Mouse (Mus musculus) heart, embryonic 14.5 days (tissue): ENCODE measurements around the gene Ckmt1. TPM values are rescaled to one million over a fixed set of nuclear protein-coding genes. Genes with fewer than 3 reads are reported as not detected.

Experiments used
- ATAC-seq: fragments of 200-750 bp; cut with Nextera tagmentation; 2 replicates; pipeline ENCODE4 v1.8.0; 2017; ENCODE audit warnings: low read depth, moderate TSS enrichment; ENCODE audit not compliant: insufficient number of reproducible peaks, insufficient read depth, low FRiP score
- H3K27ac ChIP-seq, 2 experiments: fragments of 200-500 bp in 1 of 2; fragments of 300-500 bp in 1 of 2; sonication (generic) in 1 of 2; replicated peaks in 1 of 2; 2 replicates each; pipeline ENCODE4 v1.5.1; 2012 to 2014; ENCODE audit warnings: low read depth in 2 of 2, low read length in 2 of 2, control low read depth in 1 of 2, mild to moderate bottlenecking in 1 of 2, mixed read lengths in 1 of 2; ENCODE audit not compliant: control insufficient read depth in 1 of 2, insufficient read depth in 1 of 2
- H3K27me3 ChIP-seq: fragments of 300-500 bp; sonication (generic); 2 replicates; pipeline ENCODE4 v1.6.1; 2014; ENCODE audit warnings: mild to moderate bottlenecking, low read length, control low read depth; ENCODE audit not compliant: control insufficient read depth, insufficient read depth
- H3K36me3 ChIP-seq: fragments of 300-500 bp; sonication (generic); 2 replicates; pipeline ENCODE4 v1.6.1; 2014; ENCODE audit warnings: mild to moderate bottlenecking, control low read depth, low read length, mixed read lengths; ENCODE audit not compliant: control insufficient read depth, insufficient read depth
- H3K4me1 ChIP-seq, 2 experiments: fragments of 200-500 bp in 1 of 2; fragments of 300-500 bp in 1 of 2; sonication (generic) in 1 of 2; 2 replicates each; pipeline ENCODE4 v1.6.1; 2012 to 2014; ENCODE audit warnings: low read length in 2 of 2, control low read depth in 1 of 2, mixed read lengths in 1 of 2; ENCODE audit not compliant: control insufficient read depth in 2 of 2, insufficient read depth in 2 of 2
- H3K4me2 ChIP-seq: fragments of 300-500 bp; sonication (generic); 2 replicates; pipeline ENCODE4 v1.6.1; 2014; ENCODE audit warnings: mild to moderate bottlenecking, low read length
- H3K4me3 ChIP-seq, 2 experiments: fragments of 200-500 bp in 1 of 2; fragments of 300-500 bp in 1 of 2; sonication (generic) in 1 of 2; 2 replicates each; pipeline ENCODE4 v1.5.1; 2012 to 2014; ENCODE audit warnings: low read length in 2 of 2, mild to moderate bottlenecking in 2 of 2, control low read depth in 1 of 2, low read depth in 1 of 2, moderate library complexity in 1 of 2; ENCODE audit not compliant: control insufficient read depth in 1 of 2, insufficient read depth in 1 of 2
- H3K9ac ChIP-seq: fragments of 300-500 bp; sonication (generic); 2 replicates; pipeline ENCODE4 v1.6.1; 2014; ENCODE audit warnings: mild to moderate bottlenecking, low read length
- H3K9me3 ChIP-seq: fragments of 300-500 bp; sonication (generic); 2 replicates; pipeline ENCODE4 v1.6.1; 2016; ENCODE audit warnings: low read length, control low read depth; ENCODE audit not compliant: control insufficient read depth
- WGBS: fragments of 180-500 bp; shearing (Covaris S2); extraction: QIAGEN DNeasy Blood & Tissue Kit; methylation state at CpG from one replicate; pipeline ENCODE4 v1.1.7; 2014; 5-methylcytosine and 5-hydroxymethylcytosine counted together
- polyA plus RNA-seq: library from polyadenylated mRNA; unstranded; fragments of >200 nt; fragmentation: Nextera tagmentation; extraction: Ambion mirVana; gene quantifications from 2 replicates; pipeline ENCODE4 v1.2.1, GENCODE M21; 2014

Ckmt1 gene
- polyA plus RNA-seq, 1 experiment from 2014 or later = 0.72 TPM

DNA sequence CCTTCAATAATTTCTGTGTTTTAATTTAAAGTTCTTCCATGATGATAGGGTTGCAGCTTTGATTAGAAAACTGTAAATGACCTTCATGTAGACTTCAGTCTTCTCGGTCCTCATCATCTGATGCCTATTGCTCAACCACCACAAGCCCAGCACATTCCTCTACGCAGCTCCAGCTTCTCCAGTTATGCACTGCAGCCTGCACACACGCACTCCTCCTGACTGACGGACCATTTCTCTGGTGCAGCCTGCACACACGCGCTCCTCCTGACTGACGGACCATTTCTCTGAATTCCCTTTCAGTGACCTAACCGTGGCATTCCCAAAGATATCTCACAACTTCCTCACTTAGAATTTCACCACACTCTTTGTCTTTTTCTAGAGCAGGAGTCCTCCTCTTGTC lies 4.4 kb upstream of the Ckmt1 start:
- no peak overlapping the region for H3K4me3 ChIP-seq
- no peak overlapping the region for H3K9ac ChIP-seq
- peaks cover 3 to 9% of the 10 kb centered on the region in 2 experiments; a peak in 3 of 4 replicates for H3K4me1 ChIP-seq
- H3K4me2 ChIP-seq = peak overlapping the region; percentile 7; the same call in 1 of the 2 replicates
- no peaks in the 10 kb centered on the region for H3K9me3 ChIP-seq
- H3K27ac ChIP-seq = no peak overlapping the region
- peaks cover 21% of the 10 kb centered on the region for H3K27me3 ChIP-seq
- WGBS = 21% methylated on average over 8 of the region's 8 CpGs
- ATAC-seq = no peak
- peaks cover 22% of the 10 kb centered on the region for H3K36me3 ChIP-seq

DNA sequence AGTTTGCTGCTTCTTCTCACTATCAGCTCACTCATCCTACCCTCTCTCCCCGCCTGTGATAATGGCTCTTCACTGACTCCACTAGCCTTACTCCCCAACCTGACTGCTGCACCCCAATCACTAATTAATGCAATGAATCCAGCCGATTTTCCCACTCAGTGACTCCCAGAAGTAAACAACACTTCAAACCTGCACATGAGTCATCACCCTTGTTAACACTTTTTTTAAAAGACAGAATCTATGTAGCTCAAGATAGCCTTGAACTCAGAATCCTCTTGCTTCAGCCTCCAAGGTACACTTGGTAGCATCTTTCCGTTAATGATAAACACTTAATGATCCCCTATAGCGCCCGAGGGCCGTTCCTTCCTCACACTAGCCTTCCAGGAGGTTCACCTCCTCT lies 3.1 kb upstream of the Ckmt1 start:
- Histone ChIP-seq H3K4me1 (peaks cover 6 to 13% of the 10 kb centered on the region in 2 experiments; a peak in 3 of 4 replicates), H3K27ac (0 out of 4 replicates have a peak overlapping the region, but pooled peaks have one; percentile 9 to 43), H3K27me3 (peaks cover 33% of the 10 kb centered on the region), H3K9ac (peak overlapping the region; percentile 79), H3K36me3 (peaks cover 10% of the 10 kb centered on the region), H3K4me3 (peak overlapping the region; percentile 61 to 62), H3K9me3 (no peaks in the 10 kb centered on the region), H3K4me2 (peak overlapping the region; percentile 78)
- no peak for ATAC-seq
- 3% methylated on average over 6 of the region's 6 CpGs for WGBS

DNA sequence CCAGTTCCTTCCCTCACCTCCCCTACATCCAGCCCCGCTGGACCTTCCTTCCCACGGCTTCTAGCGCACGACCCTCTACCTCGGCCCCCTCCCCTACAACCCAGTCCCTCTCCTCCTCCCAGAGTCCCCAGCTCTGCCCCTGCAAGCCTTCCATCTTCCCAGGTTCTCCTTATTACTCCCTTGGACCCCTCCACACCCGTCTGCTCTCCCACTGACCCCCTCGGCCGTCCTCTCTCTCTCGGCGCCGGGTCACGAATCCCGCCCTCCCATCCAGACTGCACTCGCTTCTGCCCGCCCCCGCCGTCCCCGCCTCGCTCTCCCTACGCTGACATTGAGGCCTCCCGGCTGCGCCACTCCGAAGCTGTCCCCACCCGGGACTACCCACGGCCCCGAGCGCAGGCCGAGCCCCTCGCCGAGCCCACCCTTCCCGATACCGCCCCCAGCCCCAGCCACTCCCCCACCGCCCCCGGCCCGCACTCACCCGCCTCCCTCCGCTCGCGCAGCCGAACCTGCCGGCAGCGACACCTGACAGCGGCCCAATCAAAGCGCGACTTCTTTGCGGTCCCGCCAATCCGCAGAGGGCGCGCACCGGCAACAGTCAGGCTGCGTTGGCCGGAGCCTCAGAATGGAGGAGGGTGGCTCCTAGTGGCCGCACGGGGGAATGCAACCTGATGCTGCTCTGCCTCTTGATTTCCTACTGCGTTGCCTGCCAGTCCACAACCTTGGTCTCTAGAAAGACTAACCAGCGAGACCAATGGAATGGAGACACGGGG lies 2.5 kb upstream of the Ckmt1 start, which contains the start of gene Ppip5k1:
Gene Ppip5k1 (minus strand): TSS at position 577 of the 773 bp plus-strand sequence.
- Histone ChIP-seq H3K9ac (peak within 1 kb of the TSS; percentile 79), H3K36me3 (peaks cover 4% of the 10 kb centered on the region), H3K4me1 (peaks cover 6 to 13% of the 10 kb centered on the region in 2 experiments; a peak in 3 of 4 replicates), H3K4me2 (peak within 1 kb of the TSS; percentile 78), H3K27me3 (peaks cover 39% of the 10 kb centered on the region), H3K4me3 (peak within 1 kb of the TSS; percentile 61 to 62), H3K27ac (peak within 1 kb of the TSS; percentile 9 to 43; a peak in 2 of 4 replicates), H3K9me3 (no peaks in the 10 kb centered on the region)
- under 1% methylated on average over 58 of the region's 58 CpGs for WGBS
- ATAC-seq = peak; percentile 96

DNA sequence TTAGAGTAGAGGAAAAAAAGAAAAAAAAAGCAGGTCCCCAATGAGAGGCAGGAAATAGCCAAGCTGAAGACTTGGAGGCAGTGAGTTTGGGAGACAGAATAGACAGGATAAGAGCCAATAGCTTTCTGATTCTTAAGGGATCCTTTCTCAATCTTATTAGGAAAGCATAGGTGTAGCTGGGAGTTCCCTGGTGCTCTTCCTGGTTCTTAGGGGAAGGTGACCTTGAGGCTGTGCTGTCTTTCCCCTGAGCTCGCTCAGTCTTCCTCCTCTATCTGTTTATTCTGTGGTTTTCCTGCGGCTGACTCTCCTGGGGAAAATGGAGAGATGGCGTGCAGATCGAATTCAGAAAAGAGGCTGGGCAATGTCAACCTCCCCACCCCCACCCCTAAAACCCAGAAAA lies 447 bp downstream of the Ckmt1 start:
- Histone ChIP-seq H3K9ac (no peak overlapping the region), H3K36me3 (no peaks in the 10 kb centered on the region), H3K4me1 (peaks cover 6 to 13% of the 10 kb centered on the region in 2 experiments; a peak in 3 of 4 replicates), H3K27ac (no peak overlapping the region), H3K4me3 (no peak overlapping the region), H3K27me3 (peaks cover 40% of the 10 kb centered on the region), H3K4me2 (no peak overlapping the region), H3K9me3 (no peaks in the 10 kb centered on the region)
- ATAC-seq = no peak
- 1% methylated on average over 4 of the region's 4 CpGs for WGBS

DNA sequence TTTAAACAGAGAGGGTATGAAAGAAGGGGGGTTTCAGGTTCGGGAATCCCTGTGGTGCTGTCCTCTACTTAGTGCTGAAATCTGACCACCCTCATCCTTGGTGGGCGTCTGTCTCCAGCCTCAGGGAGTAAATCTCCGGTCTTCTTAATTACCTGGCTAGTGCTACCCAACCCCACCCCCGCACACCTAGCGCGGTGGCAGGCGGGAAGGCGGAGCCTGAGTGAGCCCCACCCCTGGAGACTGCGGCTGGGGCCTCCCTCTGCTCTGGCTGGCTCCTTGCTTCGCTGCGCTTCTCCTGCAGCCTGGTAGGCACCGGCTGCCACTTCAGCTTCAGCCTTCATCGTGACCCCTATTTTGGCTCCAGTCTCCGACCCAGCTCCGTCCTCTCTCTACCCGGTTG lies 867 bp downstream of the Ckmt1 start:
- ATAC-seq = no peak
- Histone ChIP-seq H3K9ac (no peak overlapping the region), H3K27ac (no peak overlapping the region), H3K36me3 (no peaks in the 10 kb centered on the region), H3K4me1 (peaks cover 6 to 11% of the 10 kb centered on the region in 2 experiments; a peak in 3 of 4 replicates), H3K4me2 (peak overlapping the region; percentile 22; the same call in 1 of the 2 replicates), H3K27me3 (peaks cover 40% of the 10 kb centered on the region), H3K4me3 (no peak overlapping the region), H3K9me3 (no peaks in the 10 kb centered on the region)
- WGBS = under 1% methylated on average over 16 of the region's 16 CpGs

DNA sequence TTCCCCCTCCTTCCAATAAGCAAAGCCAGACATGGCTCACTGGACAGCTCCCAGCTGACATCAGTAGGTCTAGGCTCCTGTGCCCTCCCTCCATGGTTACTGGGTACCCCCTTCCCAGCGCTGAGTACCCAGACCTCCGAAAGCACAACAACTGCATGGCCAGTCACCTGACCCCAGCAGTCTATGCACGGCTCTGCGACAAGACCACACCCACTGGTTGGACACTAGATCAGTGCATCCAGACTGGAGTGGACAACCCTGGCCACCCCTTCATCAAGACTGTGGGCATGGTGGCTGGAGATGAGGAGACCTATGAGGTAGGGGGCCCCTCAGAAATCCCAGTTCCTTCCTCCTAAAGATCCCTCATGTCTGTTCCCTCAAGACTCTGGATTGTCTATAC lies 1.9 kb downstream of the Ckmt1 start:
- no peak overlapping the region for H3K27ac ChIP-seq
- 52% methylated on average over 4 of the region's 4 CpGs for WGBS
- no peak for ATAC-seq
- H3K27me3 ChIP-seq = peaks cover 40% of the 10 kb centered on the region
- peaks cover 3 to 4% of the 10 kb centered on the region in 2 experiments; a peak in 2 of 4 replicates for H3K4me1 ChIP-seq
- H3K4me3 ChIP-seq = no peak overlapping the region
- no peaks in the 10 kb centered on the region for H3K9me3 ChIP-seq
- no peak overlapping the region for H3K9ac ChIP-seq
- no peak overlapping the region for H3K4me2 ChIP-seq
- H3K36me3 ChIP-seq = no peaks in the 10 kb centered on the region

DNA sequence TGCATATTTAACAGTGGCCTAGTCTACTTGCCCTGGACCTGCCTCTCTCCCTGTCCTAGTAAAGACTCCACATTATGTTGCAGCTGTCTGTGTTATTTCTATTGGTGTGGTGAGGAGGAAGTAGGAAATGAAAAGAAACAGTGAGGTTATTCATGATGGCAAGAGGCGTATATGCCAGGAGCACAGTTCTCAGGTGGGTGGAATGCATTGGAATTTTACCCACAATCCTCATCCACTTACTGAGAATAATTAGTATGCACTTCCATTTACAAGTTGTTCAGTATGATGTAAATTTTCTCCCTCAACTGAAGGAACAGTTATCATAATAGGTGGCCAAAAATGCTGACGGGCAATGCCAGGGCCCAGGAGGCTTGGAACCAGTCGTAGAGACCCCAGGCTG lies 6.1 kb downstream of the Ckmt1 start:
- Histone ChIP-seq H3K36me3 (no peaks in the 10 kb centered on the region), H3K27ac (no peak overlapping the region), H3K9me3 (no peaks in the 10 kb centered on the region), H3K4me2 (no peak overlapping the region), H3K9ac (no peak overlapping the region), H3K4me1 (peaks cover 0 to under 1% of the 10 kb centered on the region in 2 experiments; a peak in 2 of 4 replicates), H3K4me3 (no peak overlapping the region), H3K27me3 (peaks cover 14% of the 10 kb centered on the region)
- ATAC-seq = no peak
- WGBS = 76% methylated on average over 3 of the region's 3 CpGs
